Mouse (Mus musculus) heart, postnatal 0 days (tissue): ENCODE data around the gene Galnt17. TPM values are rescaled to one million over a fixed set of nuclear protein-coding genes. Genes with fewer than 3 reads are reported as not detected.

ENCODE experiments used
- ATAC-seq: fragments of 200-750 bp; cut with Nextera tagmentation; 2 replicates; pipeline ENCODE4 v1.8.0; 2017; ENCODE audit warnings: low read depth, moderate number of reproducible peaks, moderate library complexity; ENCODE audit not compliant: insufficient read depth
- DNase-seq: peaks from one replicate; pipeline ENCODE4 v3.0.0-alpha.2; 2016; ENCODE audit warnings: low spot score
- H3K27ac ChIP-seq: fragments of 300-500 bp; sonication (generic); 2 replicates; pipeline ENCODE4 v1.5.1; 2014; ENCODE audit warnings: low read depth, mild to moderate bottlenecking
- H3K27me3 ChIP-seq: fragments of 300-500 bp; sonication (generic); 2 replicates; pipeline ENCODE4 v1.6.1; 2014; ENCODE audit warnings: low read length, mixed read lengths; ENCODE audit not compliant: control insufficient read depth, insufficient read depth
- H3K36me3 ChIP-seq: fragments of 300-500 bp; sonication (generic); replicated peaks from 2 replicates; pipeline ENCODE4 v1.6.1; 2014; ENCODE audit warnings: low read length, mixed read lengths; ENCODE audit not compliant: control insufficient read depth, insufficient read depth
- H3K4me1 ChIP-seq: fragments of 300-500 bp; sonication (generic); 2 replicates; pipeline ENCODE4 v1.6.1; 2014; ENCODE audit warnings: antibody characterized with exemption; ENCODE audit not compliant: control insufficient read depth, insufficient read depth
- H3K4me2 ChIP-seq: fragments of 300-500 bp; sonication (generic); 2 replicates; pipeline ENCODE4 v1.6.1; 2014; ENCODE audit warnings: low read depth, mild to moderate bottlenecking, low read length, moderate library complexity
- H3K4me3 ChIP-seq: fragments of 300-500 bp; sonication (generic); 2 replicates; pipeline ENCODE4 v1.5.1; 2014; ENCODE audit warnings: low read depth, low read length
- H3K9ac ChIP-seq: fragments of 300-500 bp; sonication (generic); replicated peaks from 2 replicates; pipeline ENCODE4 v1.6.1; 2014; ENCODE audit warnings: low read depth, low read length, mixed read lengths
- H3K9me3 ChIP-seq: fragments of 300-500 bp; sonication (generic); replicated peaks from 2 replicates; pipeline ENCODE4 v1.6.1; 2016; ENCODE audit warnings: low read length; ENCODE audit not compliant: control insufficient read depth
- CTCF ChIP-seq: IDR thresholded peaks from 2 replicates; pipeline ENCODE4 v1.5.1; 2016; ENCODE audit warnings: antibody characterized with exemption, control low read depth, low read depth
- EP300 ChIP-seq: IDR thresholded peaks from 2 replicates; pipeline ENCODE4 v1.6.1; 2016; ENCODE audit warnings: antibody characterized with exemption, low read depth
- WGBS: fragments of 180-500 bp; shearing (Covaris S2); extraction: QIAGEN DNeasy Blood & Tissue Kit; methylation state at CpG from one replicate; pipeline ENCODE4 v1.1.7; 2014; 5-methylcytosine and 5-hydroxymethylcytosine counted together
- polyA plus RNA-seq: library from polyadenylated mRNA; unstranded; fragments of >200 nt; fragmentation: Nextera tagmentation; extraction: Ambion mirVana; gene quantifications from 2 replicates; pipeline ENCODE4 v1.2.1, GENCODE M21; 2015
- total RNA-seq: library from RNA; depleted of rRNA; stranded (reverse); fragments of >200 nt; gene quantifications from 2 replicates; pipeline ENCODE4 v1.2.3, GENCODE M21; 2014; ENCODE audit warnings: low replicate concordance

Galnt17 gene
- total and polyA plus RNA-seq, 2 experiments from 2014 or later = 0.30 to 3.2 TPM

DNA sequence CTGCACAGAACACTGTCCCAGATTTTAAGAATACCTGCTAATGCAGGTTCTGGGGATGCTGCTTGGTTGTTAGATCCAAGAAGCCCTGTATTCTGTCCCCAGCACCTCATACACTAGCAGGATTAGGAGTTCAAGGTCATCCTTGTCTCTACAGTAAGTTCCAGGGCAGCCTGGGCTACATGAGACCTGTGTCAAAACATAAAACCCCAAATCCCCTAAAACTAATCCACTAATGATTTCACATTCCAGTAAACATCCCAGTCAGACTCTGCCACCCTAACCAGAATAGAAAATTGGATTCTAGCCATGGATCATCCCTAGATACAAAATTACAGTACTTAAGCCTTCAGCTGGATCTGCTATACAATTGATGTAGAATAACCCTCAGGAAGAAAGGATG lies 123.7 kb downstream of the Galnt17 start:
- Histone ChIP-seq H3K4me1 (peaks cover 9% of the 10 kb centered on the region; the same call in 1 of the 2 replicates), H3K36me3 (no peaks in the 10 kb centered on the region), H3K9ac (no peak overlapping the region), H3K27me3 (no peaks in the 10 kb centered on the region), H3K4me2 (no peak overlapping the region), H3K4me3 (no peak overlapping the region), H3K9me3 (no peaks in the 10 kb centered on the region), H3K27ac (no peak overlapping the region)
- ATAC-seq (no peak), DNase-seq (no peak)
- TF ChIP-seq CTCF (no peak), EP300 (no peak)

DNA sequence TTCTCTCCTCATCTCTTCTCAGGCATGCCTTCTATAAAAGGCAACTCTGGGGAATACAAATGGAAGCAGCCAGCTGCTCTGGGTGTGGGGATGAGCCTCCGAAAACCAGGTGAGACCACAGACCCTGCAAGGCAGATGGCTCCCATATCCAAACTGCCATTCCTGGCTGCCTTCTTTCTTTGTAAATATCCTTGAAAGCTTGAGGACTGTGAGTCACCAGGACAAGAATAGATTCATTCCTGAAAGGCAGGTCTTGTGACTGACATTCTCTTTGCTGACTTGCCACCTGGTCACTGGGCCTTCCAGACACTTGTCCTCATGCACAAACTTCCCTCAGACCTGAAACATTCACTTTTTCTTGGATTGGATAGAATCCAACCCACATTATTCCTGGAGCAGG lies 127.1 kb downstream of the Galnt17 start:
- no peak overlapping the region for H3K9ac ChIP-seq
- no peaks in the 10 kb centered on the region for H3K27me3 ChIP-seq
- TF ChIP-seq EP300 = no peak
- TF ChIP-seq CTCF = no peak
- 44% methylated on average over 1 of the region's 1 CpGs for WGBS
- H3K36me3 ChIP-seq = no peaks in the 10 kb centered on the region
- H3K4me3 ChIP-seq = no peak overlapping the region
- ATAC-seq (peak; percentile 74), DNase-seq (peak; percentile 30)
- peaks cover 9% of the 10 kb centered on the region; the same call in 1 of the 2 replicates for H3K4me1 ChIP-seq
- no peak overlapping the region for H3K4me2 ChIP-seq
- no peaks in the 10 kb centered on the region for H3K9me3 ChIP-seq
- no peak overlapping the region for H3K27ac ChIP-seq

DNA sequence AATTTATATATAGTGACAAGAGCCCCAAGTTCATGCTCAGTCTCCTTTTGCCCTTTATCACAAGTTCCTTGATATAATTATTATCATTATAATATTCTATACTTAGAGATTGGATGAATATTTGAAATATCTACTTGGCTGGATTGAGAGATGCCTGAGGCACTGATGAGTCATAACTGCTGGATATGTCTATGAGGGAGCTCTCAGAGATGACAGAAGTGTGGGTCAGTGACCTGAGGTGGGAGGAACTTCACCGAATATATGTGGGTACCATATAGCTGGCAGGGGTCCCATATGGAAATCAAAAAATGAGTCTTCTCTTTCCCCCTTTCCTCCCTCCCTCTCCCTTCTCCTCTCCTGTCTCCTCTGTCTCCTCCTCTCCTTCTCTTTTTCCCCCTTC lies 127.5 kb downstream of the Galnt17 start:
- Histone ChIP-seq H3K4me1 (peaks cover 9% of the 10 kb centered on the region; the same call in 1 of the 2 replicates), H3K9ac (no peak overlapping the region), H3K27me3 (no peaks in the 10 kb centered on the region), H3K4me2 (no peak overlapping the region), H3K36me3 (no peaks in the 10 kb centered on the region), H3K27ac (no peak overlapping the region), H3K9me3 (no peaks in the 10 kb centered on the region), H3K4me3 (no peak overlapping the region)
- DNase-seq (peak; percentile 6), ATAC-seq (no peak)
- no peak for TF ChIP-seq CTCF
- no peak for TF ChIP-seq EP300
- WGBS = 55% methylated on average over 1 of the region's 1 CpGs

DNA sequence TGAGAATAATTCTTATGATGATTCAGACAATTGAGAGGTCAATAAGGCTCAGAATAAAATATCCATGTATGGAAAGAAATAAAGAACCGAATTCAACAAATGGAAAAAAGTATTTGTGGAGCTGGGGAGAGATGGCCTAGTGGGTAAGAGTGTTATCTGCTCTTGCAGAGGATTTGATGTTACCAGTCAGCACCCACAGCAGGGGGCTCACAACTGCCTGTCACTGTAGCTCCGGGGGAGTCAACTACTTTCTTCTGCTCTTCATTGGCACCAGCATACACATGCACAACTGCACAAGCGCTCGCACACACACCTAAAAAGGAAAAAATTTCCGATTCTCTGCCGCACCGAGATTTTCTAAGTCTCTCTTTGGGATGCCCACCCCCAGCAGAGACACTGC lies 130.4 kb downstream of the Galnt17 start:
- Histone ChIP-seq H3K27me3 (no peaks in the 10 kb centered on the region), H3K9me3 (no peaks in the 10 kb centered on the region), H3K36me3 (no peaks in the 10 kb centered on the region), H3K4me2 (no peak overlapping the region), H3K9ac (no peak overlapping the region), H3K4me3 (no peak overlapping the region), H3K27ac (no peak overlapping the region), H3K4me1 (peaks cover 9% of the 10 kb centered on the region; the same call in 1 of the 2 replicates)
- ATAC-seq (no peak), DNase-seq (no peak)
- no peak for TF ChIP-seq EP300
- no peak for TF ChIP-seq CTCF
- WGBS = 43% methylated on average over 7 of the region's 7 CpGs

DNA sequence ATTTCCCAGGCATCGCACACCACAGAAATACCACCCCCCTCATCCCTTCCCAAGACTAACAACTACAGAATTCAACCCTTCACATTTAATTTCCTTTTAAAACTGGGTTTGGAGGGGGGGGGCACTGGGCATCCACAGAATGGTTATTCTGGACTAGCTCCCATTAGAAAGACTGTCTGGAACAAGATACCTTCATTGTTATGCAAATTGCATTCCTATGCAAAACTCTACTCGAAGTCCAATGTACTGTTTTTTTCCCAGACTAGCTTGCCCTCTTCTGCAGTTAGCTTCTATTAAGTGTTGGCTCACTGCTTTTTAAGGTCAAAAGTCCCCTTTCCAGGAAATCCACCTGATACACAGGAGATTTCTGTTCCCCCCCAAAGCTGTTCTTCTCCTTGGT lies 131.1 kb downstream of the Galnt17 start:
- no peak overlapping the region for H3K9ac ChIP-seq
- no peak overlapping the region for H3K27ac ChIP-seq
- no peaks in the 10 kb centered on the region for H3K36me3 ChIP-seq
- H3K9me3 ChIP-seq = no peaks in the 10 kb centered on the region
- ATAC-seq = no peak
- 43% methylated on average over 2 of the region's 2 CpGs for WGBS
- H3K4me2 ChIP-seq = no peak overlapping the region
- H3K4me1 ChIP-seq = peaks cover 9% of the 10 kb centered on the region; the same call in 1 of the 2 replicates
- DNase-seq = no peak
- H3K4me3 ChIP-seq = no peak overlapping the region
- TF ChIP-seq CTCF = no peak
- TF ChIP-seq EP300 = no peak
- no peaks in the 10 kb centered on the region for H3K27me3 ChIP-seq

DNA sequence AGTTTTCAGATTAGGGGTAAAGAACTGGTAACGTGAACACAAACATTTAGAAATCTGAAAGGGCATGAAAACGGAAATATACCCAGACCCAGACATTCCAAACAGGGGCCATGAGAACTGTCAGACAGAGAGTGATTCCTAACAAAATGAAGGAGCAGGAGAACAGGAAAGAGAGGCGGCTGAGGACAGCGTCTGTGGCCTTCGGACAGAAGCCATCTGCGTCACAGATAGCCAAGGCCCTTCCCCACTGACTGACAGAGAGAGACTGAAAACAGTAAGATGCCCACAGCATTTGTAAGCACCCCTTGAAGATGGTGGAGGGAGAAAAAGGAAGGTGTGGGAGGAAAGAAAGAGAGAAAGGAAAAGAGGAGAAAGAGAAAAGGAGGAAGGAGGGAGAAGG lies 139.1 kb downstream of the Galnt17 start:
- DNase-seq (no peak), ATAC-seq (no peak)
- Histone ChIP-seq H3K27me3 (no peaks in the 10 kb centered on the region), H3K9ac (no peak overlapping the region), H3K4me3 (no peak overlapping the region), H3K9me3 (no peaks in the 10 kb centered on the region), H3K27ac (no peak overlapping the region), H3K4me2 (no peak overlapping the region), H3K4me1 (no peaks in the 10 kb centered on the region), H3K36me3 (no peaks in the 10 kb centered on the region)
- 64% methylated on average over 6 of the region's 6 CpGs for WGBS
- TF ChIP-seq EP300 = no peak
- no peak for TF ChIP-seq CTCF
